Mouse (Mus musculus) forebrain, postnatal 0 days (tissue): Measurements from ENCODE around the gene Cftr. TPM values are rescaled to one million over a fixed set of nuclear protein-coding genes. Genes with fewer than 3 reads are reported as not detected.

Experiments
- ATAC-seq: fragments of 200-750 bp; cut with Nextera tagmentation; 2 replicates; pipeline ENCODE4 v1.8.0; 2017; ENCODE audit warnings: mild to moderate bottlenecking, moderate library complexity
- DNase-seq: peaks from one replicate; pipeline ENCODE4 v3.0.0-alpha.2; 2015
- H3K27ac ChIP-seq: fragments of 300-500 bp; sonication (generic); 2 replicates; pipeline ENCODE4 v1.5.1; 2014; ENCODE audit warnings: low read depth, mild to moderate bottlenecking, antibody characterized with exemption, low read length, moderate library complexity, mixed read lengths
- H3K27me3 ChIP-seq: fragments of 300-500 bp; sonication (generic); 2 replicates; pipeline ENCODE4 v1.6.1; 2014; ENCODE audit warnings: mild to moderate bottlenecking, low read length, mixed read lengths; ENCODE audit not compliant: insufficient read depth
- H3K36me3 ChIP-seq: fragments of 300-500 bp; sonication (generic); 2 replicates; pipeline ENCODE4 v1.6.1; 2014; ENCODE audit warnings: mild to moderate bottlenecking, moderate library complexity; ENCODE audit not compliant: insufficient read depth
- H3K4me1 ChIP-seq: fragments of 300-500 bp; sonication (generic); 2 replicates; pipeline ENCODE4 v1.6.1; 2014; ENCODE audit warnings: antibody characterized with exemption; ENCODE audit not compliant: insufficient read depth
- H3K4me2 ChIP-seq: fragments of 300-500 bp; sonication (generic); 2 replicates; pipeline ENCODE4 v1.6.1; 2014; ENCODE audit warnings: low read depth, mild to moderate bottlenecking, moderate library complexity
- H3K4me3 ChIP-seq: fragments of 300-500 bp; sonication (generic); 2 replicates; pipeline ENCODE4 v1.5.1; 2014; ENCODE audit warnings: low read depth, low read length, mixed read lengths
- H3K9ac ChIP-seq: fragments of 300-500 bp; sonication (generic); 2 replicates; pipeline ENCODE4 v1.6.1; 2014; ENCODE audit warnings: mild to moderate bottlenecking
- H3K9me3 ChIP-seq: fragments of 300-500 bp; sonication (generic); 2 replicates; pipeline ENCODE4 v1.6.1; 2016; ENCODE audit warnings: low read length
- CTCF ChIP-seq: sonication (generic); IDR thresholded peaks from 2 replicates; pipeline ENCODE4 v1.5.1; 2016; ENCODE audit warnings: antibody characterized with exemption, control low read depth, low read depth
- WGBS: fragments of 180-500 bp; shearing (Covaris S2); extraction: QIAGEN DNeasy Blood & Tissue Kit; methylation state at CpG from one replicate; pipeline ENCODE4 v1.1.7; 2014; 5-methylcytosine and 5-hydroxymethylcytosine counted together
- polyA plus RNA-seq: library from polyadenylated mRNA; unstranded; fragments of >200 nt; fragmentation: Nextera tagmentation; extraction: Ambion mirVana; gene quantifications from 2 replicates; pipeline ENCODE4 v1.2.1, GENCODE M21; 2015
- total RNA-seq: library from RNA; depleted of rRNA; stranded (reverse); fragments of >200 nt; gene quantifications from 2 replicates; pipeline ENCODE4 v1.2.3, GENCODE M21; 2014

The Cftr gene
- total and polyA plus RNA-seq, 2 experiments from 2014 or later: 0.17 to 1.3 TPM

GRCm38 (mm10) chr6:18305130-18305529, 134.6 kb downstream of the Cftr start:
- no peak overlapping the region for H3K27ac ChIP-seq
- no peaks in the 10 kb centered on the region for H3K9me3 ChIP-seq
- no peak overlapping the region for H3K4me2 ChIP-seq
- ATAC-seq (no peak), DNase-seq (no peak)
- no peak overlapping the region for H3K4me3 ChIP-seq
- H3K27me3 ChIP-seq: no peaks in the 10 kb centered on the region
- H3K9ac ChIP-seq: no peak overlapping the region
- H3K36me3 ChIP-seq: no peaks in the 10 kb centered on the region
- no peaks in the 10 kb centered on the region for H3K4me1 ChIP-seq
- 89% methylated on average over 4 of the region's 4 CpGs for WGBS
- no peak for TF ChIP-seq CTCF

- 20% methylated on average over 2 of the region's 2 CpGs for WGBS
- TF ChIP-seq CTCF: no peak
Measured at GRCm38 (mm10) chr6:18310983-18311382, 140.5 kb downstream of the Cftr start.

GRCm38 (mm10) chr6:18314365-18314943, 144.0 kb downstream of the Cftr start:
- no peaks in the 10 kb centered on the region for H3K4me1 ChIP-seq
- no peak for TF ChIP-seq CTCF
- H3K9ac ChIP-seq: no peak overlapping the region
- 91% methylated on average over 3 of the region's 3 CpGs for WGBS
- H3K27me3 ChIP-seq: no peaks in the 10 kb centered on the region
- no peaks in the 10 kb centered on the region for H3K9me3 ChIP-seq
- DNase-seq (no peak), ATAC-seq (no peak)
- H3K4me3 ChIP-seq: no peak overlapping the region
- H3K4me2 ChIP-seq: no peak overlapping the region
- no peaks in the 10 kb centered on the region for H3K36me3 ChIP-seq
- H3K27ac ChIP-seq: no peak overlapping the region

More at GRCm38 (mm10) chr6:18310983-18311382, 140.5 kb downstream of the Cftr start:
- ATAC-seq: no peak
- no peak overlapping the region for H3K9ac ChIP-seq
- no peak overlapping the region for H3K4me2 ChIP-seq
- H3K9me3 ChIP-seq: no peaks in the 10 kb centered on the region
- H3K4me1 ChIP-seq: no peaks in the 10 kb centered on the region
- H3K36me3 ChIP-seq: no peaks in the 10 kb centered on the region
- no peaks in the 10 kb centered on the region for H3K27me3 ChIP-seq
- no peak for DNase-seq
- no peak overlapping the region for H3K4me3 ChIP-seq
- H3K27ac ChIP-seq: no peak overlapping the region

- no peak overlapping the region for H3K4me3 ChIP-seq
- WGBS: 81% methylated on average over 1 of the region's 1 CpGs
- H3K27me3 ChIP-seq: no peaks in the 10 kb centered on the region
- no peak overlapping the region for H3K27ac ChIP-seq
- H3K36me3 ChIP-seq: no peaks in the 10 kb centered on the region
- H3K9me3 ChIP-seq: no peaks in the 10 kb centered on the region
- no peak overlapping the region for H3K9ac ChIP-seq
- ATAC-seq: no peak
- TF ChIP-seq CTCF: no peak
- H3K4me1 ChIP-seq: no peaks in the 10 kb centered on the region
- no peak for DNase-seq
- H3K4me2 ChIP-seq: no peak overlapping the region
Measured at GRCm38 (mm10) chr6:18322950-18323349, 152.5 kb downstream of the Cftr start.

GRCm38 (mm10) chr6:18335393-18335792, 164.9 kb downstream of the Cftr start:
- DNase-seq: no peak
- no peak for TF ChIP-seq CTCF
- H3K9ac ChIP-seq: no peak overlapping the region
- H3K4me3 ChIP-seq: no peak overlapping the region
- ATAC-seq: no peak
- H3K27me3 ChIP-seq: no peaks in the 10 kb centered on the region
- no peak overlapping the region for H3K4me2 ChIP-seq
- H3K9me3 ChIP-seq: no peaks in the 10 kb centered on the region
- 84% methylated on average over 3 of the region's 3 CpGs for WGBS
- no peak overlapping the region for H3K27ac ChIP-seq
- no peaks in the 10 kb centered on the region for H3K36me3 ChIP-seq
- H3K4me1 ChIP-seq: no peaks in the 10 kb centered on the region

GRCm38 (mm10) chr6:18338307-18338706, 167.8 kb downstream of the Cftr start:
- no peak overlapping the region for H3K4me2 ChIP-seq

GRCm38 (mm10) chr6:18344272-18344671, 173.8 kb downstream of the Cftr start:
- Histone ChIP-seq H3K27me3 (no peaks in the 10 kb centered on the region), H3K4me3 (no peak overlapping the region), H3K27ac (no peak overlapping the region), H3K4me1 (no peaks in the 10 kb centered on the region), H3K9me3 (no peaks in the 10 kb centered on the region), H3K36me3 (no peaks in the 10 kb centered on the region), H3K9ac (no peak overlapping the region), H3K4me2 (no peak overlapping the region)
- DNase-seq (no peak), ATAC-seq (no peak)
- WGBS: 91% methylated on average over 2 of the region's 2 CpGs
- no peak for TF ChIP-seq CTCF

More at GRCm38 (mm10) chr6:18338307-18338706, 167.8 kb downstream of the Cftr start:
- H3K36me3 ChIP-seq: no peaks in the 10 kb centered on the region
- DNase-seq: no peak
- no peaks in the 10 kb centered on the region for H3K4me1 ChIP-seq
- H3K4me3 ChIP-seq: no peak overlapping the region
- H3K27ac ChIP-seq: no peak overlapping the region
- no peaks in the 10 kb centered on the region for H3K27me3 ChIP-seq
- H3K9ac ChIP-seq: no peak overlapping the region
- no peaks in the 10 kb centered on the region for H3K9me3 ChIP-seq
- no peak for TF ChIP-seq CTCF
- no peak for ATAC-seq
